Mouse (Mus musculus): ENCODE measurements around the gene Rnf216. TPM values are rescaled to one million over a fixed set of nuclear protein-coding genes. Genes with fewer than 3 reads are reported as not detected.
A peak's percentile ranks its signal among the peaks of the same experiment; 100 is the strongest.

Rnf216 gene
- 33.1 and 34.0 TPM in 2 replicates for polyA plus RNA-seq (2014; fragmentation: Nextera tagmentation; extraction: Ambion mirVana)

DNA sequence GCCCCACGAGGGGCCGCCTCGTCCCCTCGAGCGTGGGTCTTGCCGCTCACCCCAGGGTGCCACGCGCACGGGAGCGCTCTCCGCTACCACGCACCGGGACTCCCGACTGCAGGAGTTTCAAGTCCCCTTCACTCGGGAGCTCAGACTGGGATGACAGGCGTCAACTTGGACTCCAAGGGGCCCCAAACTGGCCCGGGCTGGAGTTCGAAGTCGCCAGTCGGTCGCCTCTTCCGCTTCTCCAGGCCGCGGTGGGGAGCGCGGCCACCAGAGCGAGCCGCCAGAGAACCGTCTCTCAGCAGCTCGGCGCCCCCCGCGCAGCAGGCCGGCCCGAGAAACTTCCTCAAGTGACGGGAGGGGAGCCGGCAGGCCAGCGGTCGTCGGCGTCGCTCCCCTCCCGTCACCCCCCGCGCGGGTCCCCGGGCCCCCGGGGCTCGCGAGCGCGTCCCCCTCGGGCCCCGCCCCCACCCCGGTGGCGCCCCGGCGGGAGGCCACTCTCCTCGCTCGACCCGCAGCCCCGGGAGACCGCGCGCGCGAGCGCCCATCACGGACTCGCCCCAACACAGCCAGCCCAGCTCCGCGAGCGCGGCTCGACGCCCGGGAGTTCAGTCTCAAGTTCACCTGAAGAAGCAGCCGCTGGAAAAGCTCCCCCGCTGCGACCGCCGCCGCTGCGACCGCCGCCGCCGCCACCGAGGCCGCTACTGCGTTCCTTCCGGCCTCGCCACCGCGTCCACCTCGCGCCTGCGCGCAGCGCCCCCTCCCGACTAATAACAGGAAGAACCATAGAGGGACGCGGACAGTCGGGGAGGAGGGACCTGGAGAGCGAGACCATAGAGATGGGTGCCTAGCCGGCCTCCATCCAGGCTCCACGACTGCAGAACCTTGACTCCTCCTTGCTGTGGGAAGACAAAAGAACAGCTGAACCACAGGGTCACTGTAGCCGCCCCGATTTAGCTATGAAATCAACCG, at the start of gene Rnf216:
Gene Rnf216, minus strand, starts transcription at position 714 of the 966 bp plus-strand sequence.
- Histone ChIP-seq H3K27me3 (replicated peaks; ENCODE audit: control insufficient read depth, insufficient read depth, low read length) (no peaks in the 10 kb centered on the region), H3K36me3 (ENCODE audit: control insufficient read depth, insufficient read depth, low read length) (0 out of 2 replicates have a peak, but pooled peaks cover 4% of the 10 kb centered on the region), H3K9ac (ENCODE audit: low read depth, low read length) (peak within 1 kb of the TSS; percentile 95), H3K4me3 (ENCODE audit: low read depth, low read length) (peak within 1 kb of the TSS; percentile 88), H3K4me2 (ENCODE audit: low read depth, low read length) (peak within 1 kb of the TSS; percentile 77), H3K9me3 (ENCODE audit: control insufficient read depth, low read length) (no peaks in the 10 kb centered on the region), H3K27ac (replicated peaks; ENCODE audit: low read depth, low read length) (peak within 1 kb of the TSS; percentile 93), H3K4me1 (ENCODE audit: control insufficient read depth, insufficient read depth, low read length) (no peaks in the 10 kb centered on the region; the same call in 1 of the 2 replicates)
- WGBS = 2% methylated on average over 42 of the region's 110 CpGs
- ATAC-seq (ENCODE audit: low read depth) = peak; percentile 98
- DNase-seq (ENCODE audit: low spot score) = peak; percentile 95

DNA sequence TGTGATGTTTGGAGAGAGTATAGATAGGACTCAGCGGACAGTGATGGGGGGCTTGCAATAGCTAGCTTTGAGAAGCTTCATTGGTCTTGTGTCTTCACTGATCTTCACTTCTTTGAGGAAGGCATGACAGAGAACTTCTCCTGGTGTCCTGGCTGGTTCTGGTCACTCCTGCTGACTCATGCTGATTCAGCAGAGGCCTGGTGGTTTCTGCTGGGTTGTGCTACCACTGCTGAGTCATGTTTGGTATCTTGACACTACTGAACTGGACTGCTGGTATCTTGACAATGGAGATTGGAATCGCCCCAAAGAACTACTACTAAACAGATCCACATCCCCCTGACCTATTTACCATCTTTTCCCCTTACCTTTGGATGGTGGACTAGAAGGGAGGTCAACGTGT, 42.7 kb upstream of the Rnf216 start:
- Histone ChIP-seq H3K9me3 (ENCODE audit: control insufficient read depth, low read length) (0 out of 2 replicates have a peak, but pooled peaks cover 1% of the 10 kb centered on the region), H3K4me3 (ENCODE audit: low read depth, low read length) (no peak overlapping the region), H3K4me2 (ENCODE audit: low read depth, low read length) (no peak overlapping the region), H3K4me1 (ENCODE audit: control insufficient read depth, insufficient read depth, low read length) (no peaks in the 10 kb centered on the region), H3K9ac (ENCODE audit: low read depth, low read length) (no peak overlapping the region), H3K36me3 (ENCODE audit: control insufficient read depth, insufficient read depth, low read length) (no peaks in the 10 kb centered on the region), H3K27ac (replicated peaks; ENCODE audit: low read depth, low read length) (no peak overlapping the region), H3K27me3 (replicated peaks; ENCODE audit: control insufficient read depth, insufficient read depth, low read length) (peaks cover 28% of the 10 kb centered on the region)
- ATAC-seq (ENCODE audit: low read depth) (no peak), DNase-seq (ENCODE audit: low spot score) (no peak)
- WGBS = 85% methylated on average over 3 of the region's 3 CpGs

DNA sequence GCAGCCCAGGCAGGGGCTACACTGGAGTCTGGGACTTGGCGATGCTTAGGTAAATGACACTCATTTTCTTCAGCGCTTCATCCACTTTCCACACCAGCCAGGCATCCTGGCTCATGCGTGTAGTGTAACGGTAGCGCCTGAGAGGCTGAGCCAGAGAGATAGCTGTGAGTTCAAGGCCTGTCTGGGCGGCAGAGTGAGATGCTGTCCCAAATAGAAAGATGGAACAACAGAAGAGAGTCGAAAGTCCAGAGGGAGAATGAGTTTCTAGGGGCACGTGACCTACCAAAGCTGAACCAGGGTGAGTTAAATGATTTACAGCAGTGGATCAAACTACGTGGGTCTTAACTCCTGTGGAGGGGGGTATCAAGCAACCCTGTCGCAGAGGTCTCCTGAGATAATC, 41.0 kb upstream of the Rnf216 start:
- DNase-seq (ENCODE audit: low spot score) = no peak
- 86% methylated on average over 10 of the region's 10 CpGs for WGBS
- Histone ChIP-seq H3K4me2 (ENCODE audit: low read depth, low read length) (no peak overlapping the region), H3K9me3 (ENCODE audit: control insufficient read depth, low read length) (0 out of 2 replicates have a peak, but pooled peaks cover 13% of the 10 kb centered on the region), H3K4me1 (ENCODE audit: control insufficient read depth, insufficient read depth, low read length) (no peaks in the 10 kb centered on the region), H3K27me3 (replicated peaks; ENCODE audit: control insufficient read depth, insufficient read depth, low read length) (peaks cover 26% of the 10 kb centered on the region), H3K36me3 (ENCODE audit: control insufficient read depth, insufficient read depth, low read length) (no peaks in the 10 kb centered on the region), H3K27ac (replicated peaks; ENCODE audit: low read depth, low read length) (no peak overlapping the region), H3K4me3 (ENCODE audit: low read depth, low read length) (no peak overlapping the region), H3K9ac (ENCODE audit: low read depth, low read length) (no peak overlapping the region)
- ATAC-seq (ENCODE audit: low read depth) = no peak

DNA sequence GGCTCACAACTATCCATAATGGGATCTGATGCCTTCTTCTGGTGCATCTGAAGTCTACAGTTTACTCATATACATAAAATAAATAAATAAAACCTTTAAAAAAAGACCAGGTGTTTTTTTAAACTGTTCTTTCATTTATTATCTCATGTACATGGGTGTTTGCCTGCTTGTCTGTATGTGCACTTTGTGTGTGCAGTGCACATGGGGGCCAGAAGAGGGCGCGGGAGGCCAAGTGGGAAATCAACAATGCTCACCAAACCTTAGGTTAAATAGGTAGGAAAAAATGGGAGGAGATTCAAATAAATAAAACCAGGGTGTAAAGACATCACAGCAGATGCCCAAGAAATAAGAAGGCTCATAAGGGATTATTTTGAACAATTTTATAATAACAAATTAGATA, 37.2 kb upstream of the Rnf216 start:
- H3K4me1 ChIP-seq (ENCODE audit: control insufficient read depth, insufficient read depth, low read length) = no peaks in the 10 kb centered on the region
- DNase-seq (ENCODE audit: low spot score) (no peak), ATAC-seq (ENCODE audit: low read depth) (no peak)
- H3K9me3 ChIP-seq (ENCODE audit: control insufficient read depth, low read length) = 0 out of 2 replicates have a peak, but pooled peaks cover 13% of the 10 kb centered on the region
- no peak overlapping the region for H3K4me3 ChIP-seq (ENCODE audit: low read depth, low read length)
- no peak overlapping the region for H3K4me2 ChIP-seq (ENCODE audit: low read depth, low read length)
- WGBS = 81% methylated on average over 2 of the region's 2 CpGs
- H3K36me3 ChIP-seq (ENCODE audit: control insufficient read depth, insufficient read depth, low read length) = no peaks in the 10 kb centered on the region
- H3K27me3 ChIP-seq (replicated peaks; ENCODE audit: control insufficient read depth, insufficient read depth, low read length) = no peaks in the 10 kb centered on the region
- H3K9ac ChIP-seq (ENCODE audit: low read depth, low read length) = no peak overlapping the region
- no peak overlapping the region for H3K27ac ChIP-seq (replicated peaks; ENCODE audit: low read depth, low read length)

DNA sequence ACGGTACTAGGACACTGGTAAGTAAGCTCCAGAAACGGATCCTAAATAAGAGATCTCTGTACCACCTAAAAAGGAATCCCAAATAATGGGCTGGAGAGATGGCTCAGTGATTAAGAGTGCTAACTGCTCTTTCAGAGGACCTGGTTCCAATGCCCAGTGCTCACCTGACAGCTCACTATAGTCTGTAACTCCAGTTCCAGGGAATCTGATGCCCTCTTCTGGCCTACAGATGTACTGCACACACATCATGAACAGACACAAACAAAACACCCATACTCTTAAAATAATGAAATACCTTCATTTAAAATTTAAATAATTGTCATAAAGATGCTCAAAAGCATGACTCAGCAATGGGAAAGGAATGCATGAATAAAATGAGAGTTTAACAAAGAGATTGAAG, 36.7 kb upstream of the Rnf216 start:
- Histone ChIP-seq H3K9me3 (ENCODE audit: control insufficient read depth, low read length) (0 out of 2 replicates have a peak, but pooled peaks cover 13% of the 10 kb centered on the region), H3K4me1 (ENCODE audit: control insufficient read depth, insufficient read depth, low read length) (no peaks in the 10 kb centered on the region), H3K4me3 (ENCODE audit: low read depth, low read length) (no peak overlapping the region), H3K27ac (replicated peaks; ENCODE audit: low read depth, low read length) (no peak overlapping the region), H3K36me3 (ENCODE audit: control insufficient read depth, insufficient read depth, low read length) (no peaks in the 10 kb centered on the region), H3K27me3 (replicated peaks; ENCODE audit: control insufficient read depth, insufficient read depth, low read length) (no peaks in the 10 kb centered on the region), H3K4me2 (ENCODE audit: low read depth, low read length) (no peak overlapping the region), H3K9ac (ENCODE audit: low read depth, low read length) (no peak overlapping the region)
- DNase-seq (ENCODE audit: low spot score) (no peak), ATAC-seq (ENCODE audit: low read depth) (no peak)
- 79% methylated on average over 2 of the region's 2 CpGs for WGBS

DNA sequence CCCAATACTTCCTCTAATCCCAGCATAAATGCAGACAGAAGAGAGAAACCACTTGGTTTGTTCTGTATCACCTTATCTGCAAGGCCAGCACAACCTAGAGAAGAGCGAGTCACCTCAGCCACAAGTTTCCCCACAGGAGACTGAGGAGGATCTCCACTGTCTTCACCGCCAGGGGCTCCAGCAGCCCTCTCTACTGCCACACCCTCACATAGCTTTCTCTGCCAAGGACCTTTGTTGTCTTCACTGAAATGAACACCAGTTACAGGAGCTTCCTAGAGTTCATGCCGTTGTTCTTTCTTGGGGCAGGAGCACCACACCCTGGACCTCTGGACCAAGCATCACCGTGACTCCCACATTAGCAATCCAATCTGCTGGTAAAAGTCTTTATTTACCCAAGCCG, 35.9 kb upstream of the Rnf216 start:
- WGBS = 83% methylated on average over 5 of the region's 5 CpGs
- Histone ChIP-seq H3K9ac (ENCODE audit: low read depth, low read length) (no peak overlapping the region), H3K4me1 (ENCODE audit: control insufficient read depth, insufficient read depth, low read length) (no peaks in the 10 kb centered on the region), H3K27ac (replicated peaks; ENCODE audit: low read depth, low read length) (no peak overlapping the region), H3K36me3 (ENCODE audit: control insufficient read depth, insufficient read depth, low read length) (no peaks in the 10 kb centered on the region), H3K9me3 (ENCODE audit: control insufficient read depth, low read length) (0 out of 2 replicates have a peak, but pooled peaks cover 13% of the 10 kb centered on the region), H3K4me3 (ENCODE audit: low read depth, low read length) (no peak overlapping the region), H3K27me3 (replicated peaks; ENCODE audit: control insufficient read depth, insufficient read depth, low read length) (no peaks in the 10 kb centered on the region), H3K4me2 (ENCODE audit: low read depth, low read length) (no peak overlapping the region)
- ATAC-seq (ENCODE audit: low read depth) = no peak
- no peak for DNase-seq (ENCODE audit: low spot score)

DNA sequence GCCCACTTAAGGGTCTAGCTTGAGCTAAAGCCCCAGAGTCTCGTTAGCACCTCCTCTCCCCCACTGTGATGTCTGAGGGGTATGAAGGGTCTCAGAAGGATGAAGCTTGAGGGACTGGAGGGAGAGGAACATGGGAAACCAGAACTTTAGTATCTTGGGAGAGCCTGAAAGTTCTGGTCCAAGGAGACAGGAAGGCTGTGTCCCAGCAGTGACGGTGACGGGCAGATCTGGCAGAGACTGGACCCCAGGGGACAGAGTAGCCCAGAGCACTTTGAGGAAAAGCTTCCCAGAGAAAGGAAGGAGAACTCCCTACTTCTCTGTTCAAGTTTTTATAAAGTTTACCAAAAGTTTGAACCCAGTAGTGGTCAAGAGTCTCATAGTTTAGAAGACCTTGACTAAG, 34.7 kb upstream of the Rnf216 start, which contains the start of gene Olfr718-ps1:
Gene Olfr718-ps1, minus strand, starts transcription at position 101 of the 400 bp plus-strand sequence.
- DNase-seq (ENCODE audit: low spot score) (no peak), ATAC-seq (ENCODE audit: low read depth) (no peak)
- Histone ChIP-seq H3K9ac (ENCODE audit: low read depth, low read length) (no peak within 1 kb of the TSS), H3K36me3 (ENCODE audit: control insufficient read depth, insufficient read depth, low read length) (no peaks in the 10 kb centered on the region), H3K4me3 (ENCODE audit: low read depth, low read length) (no peak within 1 kb of the TSS), H3K4me2 (ENCODE audit: low read depth, low read length) (no peak within 1 kb of the TSS), H3K27ac (replicated peaks; ENCODE audit: low read depth, low read length) (no peak within 1 kb of the TSS), H3K27me3 (replicated peaks; ENCODE audit: control insufficient read depth, insufficient read depth, low read length) (no peaks in the 10 kb centered on the region), H3K4me1 (ENCODE audit: control insufficient read depth, insufficient read depth, low read length) (no peaks in the 10 kb centered on the region), H3K9me3 (ENCODE audit: control insufficient read depth, low read length) (0 out of 2 replicates have a peak, but pooled peaks cover 13% of the 10 kb centered on the region)
- WGBS = 63% methylated on average over 3 of the region's 3 CpGs

DNA sequence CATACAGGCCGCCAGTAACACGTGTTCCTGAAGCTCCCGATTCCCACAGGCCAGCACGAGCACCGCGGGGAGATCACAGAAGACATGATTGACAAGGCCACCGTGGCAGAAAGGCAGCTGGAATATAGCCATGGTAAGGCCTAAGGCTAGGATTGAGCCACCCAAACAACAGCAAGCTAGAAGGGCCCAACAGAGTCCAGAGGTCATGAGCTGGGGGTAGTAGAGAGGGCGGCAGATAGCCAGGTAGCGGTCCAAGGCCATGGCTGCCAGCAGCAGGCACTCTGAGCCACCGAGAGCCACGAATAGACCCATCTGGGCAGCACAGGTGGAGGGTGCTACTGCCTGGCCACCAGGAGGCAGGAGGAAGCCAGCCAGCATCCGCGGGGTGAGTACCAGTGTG, 24.8 kb upstream of the Rnf216 start:
- 89% methylated on average over 12 of the region's 13 CpGs for WGBS
- H3K9me3 ChIP-seq (ENCODE audit: control insufficient read depth, low read length) = no peaks in the 10 kb centered on the region
- DNase-seq (ENCODE audit: low spot score) = no peak
- H3K4me1 ChIP-seq (ENCODE audit: control insufficient read depth, insufficient read depth, low read length) = no peaks in the 10 kb centered on the region
- H3K4me2 ChIP-seq (ENCODE audit: low read depth, low read length) = no peak overlapping the region
- no peaks in the 10 kb centered on the region for H3K36me3 ChIP-seq (ENCODE audit: control insufficient read depth, insufficient read depth, low read length)
- no peak overlapping the region for H3K27ac ChIP-seq (replicated peaks; ENCODE audit: low read depth, low read length)
- no peak for ATAC-seq (ENCODE audit: low read depth)
- no peak overlapping the region for H3K4me3 ChIP-seq (ENCODE audit: low read depth, low read length)
- no peaks in the 10 kb centered on the region for H3K27me3 ChIP-seq (replicated peaks; ENCODE audit: control insufficient read depth, insufficient read depth, low read length)
- no peak overlapping the region for H3K9ac ChIP-seq (ENCODE audit: low read depth, low read length)

Data from embryonic facial prominence, embryonic 14.5 days (tissue).